Mouse (Mus musculus): ENCODE data around the gene Ciz1. TPM values are rescaled to one million over a fixed set of nuclear protein-coding genes. Genes with fewer than 3 reads are reported as not detected.

Gene Ciz1
- polyA plus RNA-seq, 1 experiment from 2014 or later, result 65.8 TPM

DNA sequence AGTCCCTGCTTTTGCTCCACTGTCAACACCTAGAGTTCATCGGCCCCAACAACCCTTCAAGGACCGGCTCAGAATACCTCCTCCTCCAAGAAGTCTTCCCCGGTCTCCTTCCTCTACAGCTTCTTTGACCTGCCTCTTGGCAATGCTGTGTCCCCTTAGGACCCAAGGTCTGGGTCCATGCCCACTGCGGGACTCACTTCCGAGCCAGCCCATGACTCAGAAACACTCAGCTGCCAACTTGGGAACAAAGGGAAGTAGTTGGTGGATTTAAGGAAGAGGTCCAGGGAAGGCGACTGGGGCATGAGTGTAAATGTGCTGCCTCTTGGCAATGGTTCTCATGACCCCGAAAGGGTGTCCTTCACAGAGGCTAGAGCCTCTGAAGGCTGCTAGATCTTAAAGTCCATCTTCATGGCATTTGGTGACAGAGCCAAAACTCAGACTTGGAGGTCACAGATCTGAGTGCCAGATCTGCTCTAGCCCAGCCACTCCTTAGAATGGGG lies 27.9 kb downstream of the Ciz1 start:
- peaks cover 16% of the 10 kb centered on the region for H3K4me1 ChIP-seq
- peaks cover 49% of the 10 kb centered on the region for H3K36me3 ChIP-seq (replicated peaks)
- 94% methylated on average over 7 of the region's 7 CpGs for WGBS
- H3K4me3 ChIP-seq, result no peak overlapping the region
- peaks cover 37% of the 10 kb centered on the region for H3K27me3 ChIP-seq (replicated peaks; ENCODE audit: low read depth, poor library complexity, severe bottlenecking)
- no peaks in the 10 kb centered on the region for H3K9me3 ChIP-seq
- DNase-seq (ENCODE audit: low spot score), result no peak
- no peak overlapping the region for H3K27ac ChIP-seq (replicated peaks)

GRCm38 (mm10) chr2:32381141-32381774 lies 29.1 kb downstream of the Ciz1 start:
- Histone ChIP-seq H3K4me1 (peaks cover 20% of the 10 kb centered on the region), H3K9me3 (no peaks in the 10 kb centered on the region), H3K4me3 (peak overlapping the region; percentile 71), H3K27me3 (replicated peaks; ENCODE audit: low read depth, poor library complexity, severe bottlenecking) (peaks cover 43% of the 10 kb centered on the region), H3K27ac (replicated peaks) (peak overlapping the region; percentile 42), H3K36me3 (replicated peaks) (peaks cover 37% of the 10 kb centered on the region)
- WGBS, result 1% methylated on average over 27 of the region's 27 CpGs
- DNase-seq (ENCODE audit: low spot score), result no peak

DNA sequence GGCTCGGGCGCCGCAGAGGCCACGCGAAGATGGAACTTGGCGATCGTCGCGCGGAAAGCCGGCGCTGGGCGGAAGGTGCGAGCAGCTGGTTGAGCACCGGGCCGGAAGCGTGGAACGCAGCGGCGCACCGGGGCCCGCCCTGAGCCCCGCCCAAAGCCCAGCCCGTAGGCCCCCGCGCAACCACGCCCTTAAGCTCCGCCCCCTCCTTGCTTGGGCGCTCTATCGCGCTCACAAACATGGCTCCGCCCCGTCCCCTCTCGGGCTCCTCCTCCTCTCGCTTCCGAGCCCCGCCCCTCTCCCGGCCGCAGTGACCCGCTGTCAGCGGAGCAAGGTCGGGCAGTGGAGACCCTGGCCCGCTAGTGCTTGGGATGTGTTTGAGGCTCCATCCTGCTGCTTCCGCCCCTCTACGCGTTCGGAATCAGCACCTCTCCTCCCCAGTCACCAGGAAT lies 29.7 kb downstream of the Ciz1 start, which contains the start of gene 1110008P14Rik:
Gene 1110008P14Rik (minus strand): TSS at position 164 of the 449 bp plus-strand sequence.
- WGBS, result under 1% methylated on average over 47 of the region's 47 CpGs

GRCm38 (mm10) chr2:32382689-32383088 lies 30.6 kb downstream of the Ciz1 start:
- H3K27me3 ChIP-seq (replicated peaks; ENCODE audit: low read depth, poor library complexity, severe bottlenecking), result peaks cover 43% of the 10 kb centered on the region
- H3K36me3 ChIP-seq (replicated peaks), result peaks cover 23% of the 10 kb centered on the region

More for the DNA sequence above, 29.7 kb downstream of the Ciz1 start, which contains the start of gene 1110008P14Rik:
- H3K4me1 ChIP-seq, result peaks cover 25% of the 10 kb centered on the region
- DNase-seq (ENCODE audit: low spot score), result peak; percentile 95
- H3K27me3 ChIP-seq (replicated peaks; ENCODE audit: low read depth, poor library complexity, severe bottlenecking), result peaks cover 43% of the 10 kb centered on the region
- peak within 1 kb of the TSS; percentile 42 for H3K27ac ChIP-seq (replicated peaks)
- H3K36me3 ChIP-seq (replicated peaks), result peaks cover 32% of the 10 kb centered on the region
- no peaks in the 10 kb centered on the region for H3K9me3 ChIP-seq
- H3K4me3 ChIP-seq, result peak within 1 kb of the TSS; percentile 71

GRCm38 (mm10) chr2:32387706-32388490 lies 35.8 kb downstream of the Ciz1 start, which contains the start of gene Lcn2:
Gene Lcn2, minus strand, starts transcription at chr2:32388252.
- no peak for DNase-seq (ENCODE audit: low spot score)
- Histone ChIP-seq H3K36me3 (replicated peaks) (no peaks in the 10 kb centered on the region), H3K27ac (replicated peaks) (peak within 1 kb of the TSS; percentile 40), H3K4me3 (no peak within 1 kb of the TSS), H3K9me3 (no peaks in the 10 kb centered on the region), H3K4me1 (peaks cover 28% of the 10 kb centered on the region), H3K27me3 (replicated peaks; ENCODE audit: low read depth, poor library complexity, severe bottlenecking) (peaks cover 24% of the 10 kb centered on the region)
- 63% methylated on average over 5 of the region's 5 CpGs for WGBS

More at GRCm38 (mm10) chr2:32382689-32383088, 30.6 kb downstream of the Ciz1 start:
- DNase-seq (ENCODE audit: low spot score), result no peak
- WGBS, result 92% methylated on average over 2 of the region's 2 CpGs
- H3K4me3 ChIP-seq, result no peak overlapping the region; the same call in 1 of the 2 replicates
- H3K4me1 ChIP-seq, result peaks cover 25% of the 10 kb centered on the region
- H3K27ac ChIP-seq (replicated peaks), result no peak overlapping the region
- no peaks in the 10 kb centered on the region for H3K9me3 ChIP-seq

- H3K9me3 ChIP-seq, result no peaks in the 10 kb centered on the region
- peak overlapping the region; percentile 40 for H3K27ac ChIP-seq (replicated peaks)
- H3K4me3 ChIP-seq, result no peak overlapping the region
- 86% methylated on average over 2 of the region's 2 CpGs for WGBS
- no peaks in the 10 kb centered on the region for H3K36me3 ChIP-seq (replicated peaks)
- DNase-seq (ENCODE audit: low spot score), result no peak
- H3K27me3 ChIP-seq (replicated peaks; ENCODE audit: low read depth, poor library complexity, severe bottlenecking), result 0 out of 2 replicates have a peak, but pooled peaks cover 11% of the 10 kb centered on the region
- peaks cover 28% of the 10 kb centered on the region for H3K4me1 ChIP-seq
Measured at GRCm38 (mm10) chr2:32389157-32389556, 37.0 kb downstream of the Ciz1 start.

GRCm38 (mm10) chr2:32390871-32391270 lies 38.7 kb downstream of the Ciz1 start:
- Histone ChIP-seq H3K27ac (replicated peaks) (0 out of 2 replicates have a peak overlapping the region, but pooled peaks have one; percentile 3), H3K4me3 (no peak overlapping the region), H3K36me3 (replicated peaks) (no peaks in the 10 kb centered on the region), H3K4me1 (peaks cover 35% of the 10 kb centered on the region), H3K9me3 (no peaks in the 10 kb centered on the region), H3K27me3 (replicated peaks; ENCODE audit: low read depth, poor library complexity, severe bottlenecking) (no peaks in the 10 kb centered on the region)
- WGBS, result 68% methylated on average over 8 of the region's 8 CpGs
- no peak for DNase-seq (ENCODE audit: low spot score)

DNA sequence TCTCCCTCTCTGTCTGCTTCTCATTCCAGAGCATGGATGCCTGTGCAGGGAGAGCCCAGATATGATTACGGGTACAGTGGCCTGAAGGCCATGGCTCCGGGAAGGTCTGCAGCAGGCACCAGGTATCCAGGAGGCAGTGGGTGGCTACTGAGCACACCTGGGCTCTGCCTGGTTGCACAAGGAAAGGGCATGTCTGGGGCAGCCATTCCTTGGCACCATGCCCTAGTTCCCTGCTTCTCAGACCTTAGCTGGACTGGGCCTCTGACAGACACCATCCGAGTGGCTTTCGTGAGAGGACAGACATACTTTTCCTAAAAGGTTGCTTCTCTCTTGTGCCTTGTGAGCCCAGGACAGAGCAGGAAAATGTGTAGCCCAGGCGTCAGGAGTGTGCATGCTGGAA lies 39.9 kb downstream of the Ciz1 start:
- Histone ChIP-seq H3K4me1 (peaks cover 36% of the 10 kb centered on the region), H3K27me3 (replicated peaks; ENCODE audit: low read depth, poor library complexity, severe bottlenecking) (no peaks in the 10 kb centered on the region), H3K9me3 (no peaks in the 10 kb centered on the region), H3K36me3 (replicated peaks) (no peaks in the 10 kb centered on the region), H3K4me3 (no peak overlapping the region), H3K27ac (replicated peaks) (no peak overlapping the region)
- 88% methylated on average over 5 of the region's 5 CpGs for WGBS
- no peak for DNase-seq (ENCODE audit: low spot score)

DNA sequence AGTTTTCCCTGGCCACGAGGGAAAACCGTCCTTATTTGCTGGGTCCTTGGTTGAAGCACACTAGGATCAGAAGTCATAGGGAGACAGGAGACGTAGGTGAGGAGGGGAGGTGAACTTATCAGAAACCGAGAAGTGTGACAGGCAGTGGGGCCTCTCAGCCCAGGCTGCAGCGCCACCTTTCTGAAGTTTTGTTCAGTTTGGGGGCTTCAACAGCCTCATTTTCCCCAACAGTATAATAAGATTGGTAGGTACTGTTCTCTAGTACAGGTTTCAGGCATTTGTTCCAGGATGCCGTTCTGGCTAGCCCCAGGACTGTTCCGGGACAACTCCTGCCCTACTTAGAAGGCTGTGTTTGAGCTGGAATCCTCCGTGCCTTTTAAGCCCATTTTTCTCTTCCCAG lies 42.8 kb downstream of the Ciz1 start:
- Histone ChIP-seq H3K36me3 (replicated peaks) (peaks cover 18% of the 10 kb centered on the region), H3K27ac (replicated peaks) (peak overlapping the region; percentile 89), H3K9me3 (no peaks in the 10 kb centered on the region), H3K27me3 (replicated peaks; ENCODE audit: low read depth, poor library complexity, severe bottlenecking) (no peaks in the 10 kb centered on the region), H3K4me1 (peaks cover 34% of the 10 kb centered on the region), H3K4me3 (peak overlapping the region; percentile 90)
- peak; percentile 49 for DNase-seq (ENCODE audit: low spot score)
- 4% methylated on average over 8 of the region's 8 CpGs for WGBS

GRCm38 (mm10) chr2:32395484-32395945 lies 43.4 kb downstream of the Ciz1 start, which contains the start of gene Ptges2:
Gene Ptges2, plus strand, starts transcription at chr2:32395896.
- WGBS, result under 1% methylated on average over 31 of the region's 31 CpGs
- Histone ChIP-seq H3K27me3 (replicated peaks; ENCODE audit: low read depth, poor library complexity, severe bottlenecking) (no peaks in the 10 kb centered on the region), H3K9me3 (no peaks in the 10 kb centered on the region), H3K4me1 (peaks cover 34% of the 10 kb centered on the region), H3K27ac (replicated peaks) (peak within 1 kb of the TSS; percentile 89), H3K36me3 (replicated peaks) (peaks cover 24% of the 10 kb centered on the region), H3K4me3 (peak within 1 kb of the TSS; percentile 90)
- DNase-seq (ENCODE audit: low spot score), result peak; percentile 90

GRCm38 (mm10) chr2:32395946-32396621 lies 44.0 kb downstream of the Ciz1 start:
- Histone ChIP-seq H3K4me3 (peak overlapping the region; percentile 90), H3K36me3 (replicated peaks) (peaks cover 29% of the 10 kb centered on the region), H3K27ac (replicated peaks) (peak overlapping the region; percentile 89), H3K27me3 (replicated peaks; ENCODE audit: low read depth, poor library complexity, severe bottlenecking) (no peaks in the 10 kb centered on the region), H3K9me3 (no peaks in the 10 kb centered on the region), H3K4me1 (peaks cover 28% of the 10 kb centered on the region)
- WGBS, result under 1% methylated on average over 59 of the region's 59 CpGs
- DNase-seq (ENCODE audit: low spot score), result peak; percentile 93

GRCm38 (mm10) chr2:32396695-32397094 lies 44.6 kb downstream of the Ciz1 start:
- peaks cover 26% of the 10 kb centered on the region for H3K4me1 ChIP-seq
- H3K27ac ChIP-seq (replicated peaks), result peak overlapping the region; percentile 89
- peak overlapping the region; percentile 90 for H3K4me3 ChIP-seq
- H3K36me3 ChIP-seq (replicated peaks), result peaks cover 35% of the 10 kb centered on the region
- H3K27me3 ChIP-seq (replicated peaks; ENCODE audit: low read depth, poor library complexity, severe bottlenecking), result no peaks in the 10 kb centered on the region
- WGBS, result under 1% methylated on average over 15 of the region's 15 CpGs
- DNase-seq (ENCODE audit: low spot score), result no peak
- H3K9me3 ChIP-seq, result no peaks in the 10 kb centered on the region
